Mouse (Mus musculus) left cerebral cortex, postnatal 10 days (tissue): ENCODE measurements around the gene Sfxn2. TPM values are rescaled to one million over a fixed set of nuclear protein-coding genes. Genes with fewer than 3 reads are reported as not detected.
A peak's percentile ranks its signal among the peaks of the same experiment; 100 is the strongest.

Experiments
- DNase-seq, 2 experiments: peaks; one replicate each; pipeline ENCODE4 v3.0.0; 2021 to 2022; ENCODE audit warnings: low spot score in 2 of 2, mixed read lengths in 1 of 2; ENCODE audit errors: extremely low spot score in 1 of 2
- intact Hi-C: fragments of 180-260 bp; cut with DNase I; formaldehyde crosslinking; loops from one replicate; pipeline ENCODE4 v1.15.1; 2025
- total RNA-seq, 2 experiments: library from RNA; stranded (reverse); gene quantifications; 2 replicates each; pipeline ENCODE4 v1.2.3; 2021

Gene Sfxn2
- total RNA-seq: 1 to 10 TPM; 7.8 to 8.1 TPM

DNA sequence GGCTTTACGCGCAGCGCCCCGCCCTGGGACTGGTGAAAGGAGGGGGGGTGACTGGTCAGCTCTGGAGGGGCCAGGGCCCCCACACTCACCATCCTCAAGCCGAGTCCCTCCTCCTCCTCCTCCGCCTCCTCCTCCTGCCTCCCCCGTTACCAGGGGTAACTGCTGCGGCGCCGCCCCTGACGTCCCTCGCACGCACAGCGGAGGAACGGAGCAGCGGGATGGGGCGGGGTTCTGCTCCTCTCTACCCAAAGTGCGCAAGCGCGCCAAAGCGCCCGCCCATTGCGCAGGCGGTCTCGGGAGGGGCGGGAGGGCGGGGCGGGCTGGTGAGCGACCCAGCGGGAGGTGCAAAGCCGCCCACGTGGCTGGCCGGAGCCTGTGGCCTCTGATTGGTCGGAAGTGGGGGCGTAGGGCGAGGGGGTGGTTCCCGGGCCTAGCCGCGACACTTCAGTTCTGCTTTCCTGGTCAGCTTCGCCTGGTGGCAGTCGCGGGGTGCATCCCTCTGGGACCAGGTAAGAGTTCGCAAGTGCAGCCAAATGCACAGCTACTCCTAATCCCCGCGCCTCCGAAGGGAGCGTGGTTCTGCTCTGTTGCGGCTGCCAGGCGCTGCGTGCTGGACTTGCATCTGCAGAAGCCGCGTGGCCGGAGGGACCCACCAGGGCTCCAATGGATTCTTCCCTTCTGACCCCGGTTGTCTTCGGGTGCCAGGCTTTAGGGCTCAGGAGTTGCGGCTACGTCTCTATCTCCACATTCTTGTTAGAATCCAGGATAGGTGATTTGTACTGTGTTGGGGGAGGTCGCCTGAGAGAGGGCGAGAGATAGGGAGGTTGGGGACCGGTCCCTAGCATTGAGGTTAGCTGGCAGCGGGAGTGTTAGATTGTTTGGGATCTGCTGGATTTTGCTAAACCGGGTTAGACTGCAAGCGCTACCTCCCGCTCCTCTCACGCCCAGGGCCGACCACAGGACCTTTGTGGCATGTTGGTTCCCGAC is at the start of gene Sfxn2, which contains the start of gene Arl3:
TSS of gene Sfxn2 (plus strand) at position 415 of the 987 bp plus-strand sequence.
TSS of gene Arl3 (minus strand) at position 248 of the 987 bp plus-strand sequence.
- intact Hi-C loops: no loop called here
- DNase-seq: peak; percentile 93 to 97

DNA sequence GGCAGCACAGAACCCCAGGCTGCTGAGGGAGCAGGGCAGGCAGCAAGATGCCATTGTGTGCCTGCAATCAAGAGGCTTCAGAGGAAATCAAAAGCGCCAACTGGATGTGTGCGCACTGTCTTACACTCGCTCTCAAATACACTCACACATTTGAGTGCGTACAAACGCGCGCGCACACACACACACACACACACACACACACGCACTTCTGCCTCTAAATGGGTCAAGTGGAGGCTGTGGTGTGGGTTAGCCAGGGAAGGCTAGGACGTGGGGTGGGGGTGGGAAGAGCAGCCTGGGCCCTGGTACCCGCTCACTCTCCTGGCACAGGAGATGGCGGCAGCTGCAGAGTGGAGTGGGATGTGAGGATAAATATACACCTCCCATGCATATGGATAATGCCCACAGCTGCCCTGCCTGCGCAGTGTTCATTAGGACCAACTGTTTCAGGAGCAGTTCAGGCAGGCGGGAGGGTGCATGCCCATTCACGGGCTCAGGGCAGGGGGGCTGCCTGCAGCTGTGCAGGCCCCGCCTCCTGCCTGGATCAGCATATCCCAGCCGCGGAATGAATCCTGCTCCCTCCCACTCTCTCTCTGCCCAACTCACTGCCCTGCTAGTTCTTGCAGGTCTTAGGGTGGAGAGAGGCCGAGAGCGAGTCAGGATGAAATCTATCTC is 49.5 kb upstream of the Sfxn2 start:
- intact Hi-C loops: no loop called here
- peak; percentile 69 to 88 for DNase-seq

DNA sequence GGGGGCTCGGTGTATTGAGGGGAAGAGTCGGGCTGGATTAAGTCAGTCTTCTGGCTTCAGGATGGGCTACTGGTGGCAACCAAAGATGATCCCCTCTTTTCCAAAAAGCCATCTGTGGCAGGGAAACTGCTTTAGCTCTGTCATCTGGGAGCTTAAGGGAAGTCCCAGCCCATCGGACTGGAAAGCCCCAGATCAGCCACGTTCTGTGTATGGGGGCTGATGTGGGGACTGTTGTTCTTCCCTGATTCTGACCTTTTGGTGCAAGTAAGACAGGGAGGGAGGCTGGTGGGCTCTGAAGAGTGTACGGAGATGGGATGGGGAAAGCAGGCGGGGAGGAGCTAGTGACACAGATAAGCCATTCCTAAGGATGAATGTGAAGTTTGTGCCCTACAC is 49.0 kb upstream of the Sfxn2 start:
- intact Hi-C loops: no loop called here
- peak in 1 of 2 experiments; percentile 27 for DNase-seq

DNA sequence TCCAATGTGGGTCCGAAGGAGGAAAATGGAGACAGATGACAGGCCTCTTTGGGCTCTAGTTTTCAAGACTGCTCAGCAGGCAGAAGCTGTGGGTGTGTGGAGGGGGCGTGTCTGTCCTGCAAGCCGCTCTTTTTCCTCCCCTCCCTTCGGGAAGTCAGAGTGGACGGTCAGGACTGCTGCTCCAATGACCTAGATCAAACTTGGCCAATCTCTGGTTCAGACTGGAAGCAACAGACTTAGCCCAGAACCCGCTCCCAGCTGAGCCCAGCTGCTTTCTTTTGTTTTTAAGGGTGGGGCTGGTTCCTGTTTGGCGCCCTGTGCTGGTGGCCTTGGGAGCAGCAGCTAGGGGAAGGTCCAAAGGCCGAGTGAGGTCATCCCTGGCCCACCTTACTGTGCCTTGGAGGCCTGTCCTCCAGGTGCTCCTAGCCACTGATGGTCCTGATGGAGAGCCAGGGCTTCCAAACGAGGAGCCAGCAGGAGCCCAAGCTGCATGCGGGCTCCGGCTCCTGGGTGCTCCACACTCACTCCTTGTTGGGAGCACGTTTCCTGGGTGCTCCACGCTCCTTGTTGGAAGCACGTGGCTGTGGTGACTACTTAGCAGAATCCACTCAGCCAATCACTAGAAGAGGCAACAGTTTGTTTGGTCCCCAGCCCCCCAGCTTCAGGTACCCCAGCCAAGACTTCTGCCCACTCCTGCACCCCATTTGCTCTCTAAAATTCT is 48.4 kb upstream of the Sfxn2 start:
- intact Hi-C loops: no loop called here
- DNase-seq: peak; percentile 16 to 87

DNA sequence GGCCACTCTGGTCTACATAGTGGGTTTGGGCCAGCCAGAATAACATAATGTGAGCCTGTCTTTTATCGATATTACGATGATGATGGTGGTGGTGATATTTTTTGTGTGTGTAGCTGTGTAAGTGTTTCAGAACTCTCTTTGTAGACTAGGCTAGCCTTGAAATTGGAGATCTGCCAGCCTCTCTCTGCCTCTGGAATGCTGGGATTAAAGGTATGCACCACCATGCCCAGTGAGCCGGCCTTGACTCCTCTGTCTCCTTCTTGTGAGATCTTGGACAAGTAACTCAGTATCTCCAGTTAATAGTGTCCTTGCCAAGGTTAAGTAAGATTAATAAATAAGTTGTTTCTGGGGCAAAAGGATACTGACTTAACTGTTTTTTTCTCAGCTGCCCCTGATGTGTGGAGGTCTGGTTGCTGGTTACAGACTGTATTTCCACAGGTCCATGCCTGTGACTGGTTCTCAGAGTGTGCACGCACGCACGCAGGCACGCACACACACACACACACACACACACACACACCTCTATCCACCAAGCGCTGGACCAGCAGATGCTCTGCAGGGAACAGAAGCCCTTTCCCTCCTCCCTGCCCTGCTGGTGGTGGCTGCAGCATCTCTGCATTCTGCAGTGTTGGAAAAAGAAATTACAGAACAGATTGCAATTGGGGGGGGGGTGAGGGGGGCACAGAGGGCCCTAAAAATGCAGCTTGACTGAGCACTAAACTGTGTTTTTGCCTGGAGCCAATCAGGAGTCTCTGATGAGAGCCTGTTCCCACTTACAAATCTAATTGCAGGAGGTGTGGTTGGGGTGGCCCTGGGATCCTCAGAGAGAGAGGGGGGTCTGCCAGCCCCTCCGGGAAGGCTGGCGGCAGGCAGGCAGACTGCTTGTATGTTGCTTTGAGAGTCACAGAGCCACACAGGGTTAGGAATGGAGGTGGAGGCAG is 47.2 kb upstream of the Sfxn2 start:
- DNase-seq: peak; percentile 5 to 31
- intact Hi-C loops: no loop called here

DNA sequence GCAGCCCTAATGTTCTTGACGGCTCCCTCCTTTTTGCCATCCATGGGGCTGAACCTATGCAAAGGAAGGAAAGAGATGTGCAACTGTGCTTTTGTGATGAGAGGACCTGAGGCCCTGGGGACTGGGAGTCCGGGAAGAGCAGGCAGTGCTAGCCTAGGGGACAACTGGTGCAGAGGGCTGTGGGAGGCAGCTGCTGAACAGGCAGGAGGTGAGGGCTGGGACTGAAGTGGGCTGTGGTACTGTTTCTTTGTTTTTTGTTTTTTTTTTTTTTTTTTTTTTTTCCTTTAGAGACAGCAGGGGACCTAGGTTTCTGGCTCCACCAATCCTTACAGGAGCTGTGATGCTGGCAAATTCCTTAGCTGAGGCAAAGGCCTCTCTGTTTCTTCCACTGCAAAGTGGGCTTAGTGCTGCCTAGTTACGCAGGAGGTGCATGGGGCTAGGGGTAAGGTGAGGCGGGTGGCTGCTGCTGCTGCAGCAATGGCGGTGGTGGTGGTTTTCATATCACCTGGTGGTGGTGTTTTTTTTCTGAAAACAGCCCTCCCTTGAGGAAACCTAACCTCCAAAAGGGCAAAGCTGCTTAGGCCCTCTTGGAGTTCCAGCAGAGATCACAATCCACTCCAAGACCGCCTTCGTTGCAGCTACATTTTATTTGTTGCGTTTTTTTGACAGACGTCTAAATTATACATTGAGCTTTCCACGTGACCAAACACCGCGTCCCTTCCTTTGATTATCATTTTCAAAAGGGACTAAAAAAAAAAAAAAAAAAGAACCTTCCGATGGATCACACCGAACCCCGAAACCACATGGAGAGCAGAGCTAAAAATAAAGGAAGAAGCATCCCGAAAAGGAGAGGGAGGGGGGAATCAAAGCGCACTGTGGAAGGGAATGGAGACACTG is 45.3 kb upstream of the Sfxn2 start:
- intact Hi-C loops: no loop called here
- peak; percentile 3 to 27 for DNase-seq

DNA sequence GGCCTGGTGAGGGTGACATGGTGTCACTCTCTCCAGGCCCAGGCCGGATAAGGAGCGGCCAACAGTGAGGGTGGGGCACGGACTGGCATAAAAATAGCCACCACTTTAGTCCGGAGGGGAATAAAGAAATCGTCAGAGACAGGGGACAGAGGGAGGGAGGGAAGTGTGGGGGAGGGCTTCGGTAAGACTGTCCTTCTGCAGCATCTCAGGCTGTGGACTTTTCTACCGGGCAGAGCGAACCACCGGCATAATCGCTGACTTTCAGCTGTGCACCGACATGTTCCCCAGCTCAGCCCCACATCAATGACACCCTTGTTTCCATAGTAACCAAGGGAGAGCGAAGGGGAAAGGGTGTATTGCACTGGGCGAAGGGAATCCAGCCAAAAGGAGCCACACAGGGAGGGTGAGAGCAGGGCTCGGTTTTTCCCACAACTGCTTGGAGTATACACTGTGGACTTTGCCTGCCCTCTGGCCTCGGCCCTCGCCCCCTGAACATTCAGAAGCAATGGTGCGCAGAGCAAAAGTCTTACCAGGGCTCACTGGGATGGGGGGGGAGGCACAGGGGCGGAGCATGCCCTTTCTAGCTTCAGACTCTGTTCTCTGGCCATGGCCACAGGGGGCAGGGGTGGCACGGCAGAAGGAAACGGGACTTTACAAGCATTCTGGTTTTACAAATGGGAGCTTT is 44.5 kb upstream of the Sfxn2 start:
- DNase-seq: peak; percentile 48 to 82

DNA sequence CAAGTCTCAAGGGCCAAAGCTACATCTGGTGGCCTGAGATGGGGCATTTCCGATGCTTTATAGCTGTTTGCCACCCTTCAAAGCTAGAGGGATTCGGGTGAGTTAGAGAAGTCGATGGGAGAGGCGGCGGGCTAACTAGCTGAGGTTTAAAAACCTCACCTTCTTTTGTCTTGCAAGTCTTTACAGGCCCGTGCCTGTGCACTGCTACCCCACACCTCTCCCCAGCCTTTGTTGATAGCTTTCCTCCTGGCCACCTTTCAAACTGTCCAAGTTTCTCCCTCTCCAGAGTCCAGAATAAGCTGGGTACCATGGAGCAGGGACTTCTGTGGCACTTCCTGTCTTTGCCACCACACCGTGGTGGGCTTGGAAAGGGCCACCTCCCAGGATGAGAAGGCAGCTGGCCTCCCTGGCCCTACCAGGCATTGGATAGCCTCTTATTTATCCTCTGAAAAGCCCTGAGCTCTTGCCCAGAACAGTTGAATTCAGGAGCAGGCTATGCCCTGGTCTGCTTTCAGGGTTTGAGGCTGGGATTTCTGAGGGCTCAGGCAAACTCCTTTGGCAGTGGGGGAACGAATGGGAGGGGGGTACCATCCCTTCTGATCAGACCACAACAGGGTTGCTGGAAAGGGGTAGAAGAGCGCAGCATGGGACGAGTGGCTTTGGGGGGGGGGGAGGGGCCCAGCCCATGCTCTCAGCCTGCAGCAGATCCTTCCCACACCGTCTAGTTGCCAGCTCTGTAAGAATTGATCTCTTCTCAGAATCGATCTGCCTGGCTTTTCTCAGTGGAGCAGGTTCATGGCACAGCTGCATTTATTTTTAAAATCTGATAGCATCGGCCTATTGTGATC is 43.3 kb upstream of the Sfxn2 start:
- intact Hi-C loops: loop anchor here (2.0 kb wide), 1 partner anchor 27 kb away; no protein-coding TSS in a partner anchor
- DNase-seq: peak in 1 of 2 experiments; percentile 25

More for the DNA sequence above, 44.5 kb upstream of the Sfxn2 start:
- intact Hi-C loops: no loop called here

DNA sequence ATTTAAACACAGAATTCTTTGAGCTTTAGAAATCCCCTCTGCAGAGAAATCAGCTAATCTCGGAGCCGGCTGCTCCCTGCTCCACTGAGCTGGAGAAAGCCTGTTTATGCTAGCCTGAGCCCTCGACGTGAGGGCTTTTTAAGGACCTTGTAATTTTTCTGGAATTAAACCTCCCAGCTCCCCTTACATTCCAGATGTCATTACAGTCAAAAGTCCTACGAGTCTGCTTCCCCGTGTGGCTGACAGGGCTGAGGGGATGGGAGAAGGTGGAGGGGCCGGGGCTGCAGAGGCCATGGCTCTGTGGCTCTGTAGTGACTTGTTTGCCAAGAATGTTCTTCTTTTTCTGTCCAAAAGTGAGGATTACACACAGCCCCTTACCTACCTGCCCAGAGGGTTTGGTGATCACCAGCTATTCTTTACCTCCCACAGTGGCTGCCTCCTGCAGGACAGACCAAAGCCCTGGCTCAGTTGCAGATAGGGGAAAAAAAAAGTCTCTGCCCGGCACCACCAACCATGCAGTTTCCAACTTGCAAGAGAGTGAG is 42.6 kb upstream of the Sfxn2 start:
- intact Hi-C loops: loop anchor here (2.0 kb wide), 1 partner anchor 28 kb away; no protein-coding TSS in a partner anchor
- peak in 1 of 2 experiments; percentile 28 for DNase-seq

DNA sequence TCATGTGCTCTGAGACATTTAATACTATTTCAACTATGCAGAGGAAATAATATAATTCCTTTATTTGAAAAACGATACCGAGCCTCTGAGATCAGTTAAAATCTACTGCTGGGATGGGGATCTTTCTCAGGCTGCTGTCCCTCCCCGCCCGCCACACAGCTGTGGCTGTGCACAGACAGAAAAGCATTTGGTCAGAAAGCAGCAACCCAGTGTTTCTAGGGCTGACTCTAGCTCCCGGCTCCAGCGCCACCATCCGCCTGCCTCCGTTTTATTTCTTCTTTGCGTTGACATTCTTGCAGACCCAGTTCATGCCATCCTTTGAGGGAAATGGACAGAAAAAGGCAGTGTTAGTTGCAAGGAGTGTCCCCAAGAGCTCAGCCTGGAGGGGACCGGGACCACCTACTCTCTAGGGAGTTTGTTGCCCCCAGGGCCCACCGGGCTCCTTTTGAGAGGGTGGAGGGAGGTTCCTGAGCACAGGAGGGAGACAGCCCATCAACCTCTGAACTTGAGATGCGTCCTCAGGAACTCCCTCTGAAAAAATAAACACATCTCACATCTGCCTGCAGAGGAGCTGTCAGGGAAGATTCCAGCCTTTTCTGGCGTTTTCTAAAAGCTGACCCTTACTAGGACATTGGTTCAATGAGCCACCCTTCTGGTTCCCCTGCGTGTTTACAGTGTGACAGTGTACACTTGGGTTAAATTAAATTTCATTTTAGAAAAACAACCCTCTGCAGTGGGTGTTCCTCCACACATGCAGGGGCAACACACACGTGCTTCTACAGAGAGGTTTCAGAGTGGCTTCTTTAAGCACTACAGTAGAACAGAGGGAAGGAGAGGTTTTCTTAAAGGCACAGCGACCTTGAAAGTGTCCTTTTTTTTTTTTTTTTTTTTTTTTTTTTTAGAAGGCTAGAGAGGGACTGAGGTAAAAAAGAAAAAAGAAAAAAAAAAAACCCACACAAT is 41.8 kb upstream of the Sfxn2 start:
- DNase-seq: peak in 1 of 2 experiments; percentile 51
- intact Hi-C loops: loop anchor here (2.0 kb wide), 1 partner anchor 29 kb away; no protein-coding TSS in a partner anchor

DNA sequence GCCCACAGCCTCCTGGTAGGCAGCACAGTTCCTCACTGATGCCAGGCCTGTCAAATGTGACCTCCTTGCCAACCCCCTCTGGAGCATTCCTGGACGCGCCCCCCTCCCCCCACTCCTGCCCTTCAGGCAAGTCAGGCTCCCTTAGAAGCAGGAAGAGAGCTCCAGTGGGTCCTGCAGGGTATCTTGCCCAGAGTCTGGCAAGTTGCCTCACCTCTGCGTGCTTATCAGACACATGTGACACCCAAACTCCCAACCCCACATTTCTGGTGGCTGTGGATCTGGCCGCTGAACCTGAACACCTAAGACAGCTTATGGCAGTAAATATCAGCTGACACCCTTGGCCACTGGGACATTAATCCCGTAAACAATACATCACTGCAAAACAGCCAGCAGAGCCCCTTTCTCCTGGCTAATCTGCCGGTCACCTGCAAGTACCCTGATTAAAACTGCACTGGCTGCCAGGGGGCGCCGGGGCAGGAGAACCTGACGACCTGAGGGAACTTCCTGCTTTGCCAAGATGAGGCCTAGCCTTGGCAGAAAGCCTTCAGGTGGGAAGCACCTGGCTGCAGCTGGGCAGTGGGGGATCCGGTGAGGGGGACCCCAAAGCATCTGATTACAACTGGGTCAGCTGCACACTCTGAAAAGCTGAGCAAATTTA is 41.0 kb upstream of the Sfxn2 start:
- DNase-seq: peak in 1 of 2 experiments; percentile 74
- intact Hi-C loops: no loop called here

DNA sequence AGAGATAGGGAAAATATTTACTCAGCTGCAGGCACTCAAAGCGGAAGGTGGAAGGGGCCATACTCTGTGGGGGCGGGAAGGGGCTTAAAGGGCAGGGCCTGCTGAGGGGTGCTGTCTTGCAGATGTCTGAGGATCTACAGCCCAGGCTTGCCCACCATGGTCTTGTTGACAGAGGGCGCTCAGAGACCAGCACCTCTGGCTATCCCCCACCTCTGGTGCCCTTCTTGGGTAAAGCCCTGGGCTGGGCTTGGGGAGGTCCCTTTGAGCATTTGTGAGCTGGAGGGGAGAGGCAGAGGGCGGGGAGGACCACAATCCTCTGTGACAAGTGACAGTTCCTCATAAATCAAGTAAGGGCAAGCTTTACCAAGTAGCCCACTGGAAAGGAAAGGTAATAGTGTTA is 40.1 kb upstream of the Sfxn2 start:
- no peak for DNase-seq
- intact Hi-C loops: no loop called here

DNA sequence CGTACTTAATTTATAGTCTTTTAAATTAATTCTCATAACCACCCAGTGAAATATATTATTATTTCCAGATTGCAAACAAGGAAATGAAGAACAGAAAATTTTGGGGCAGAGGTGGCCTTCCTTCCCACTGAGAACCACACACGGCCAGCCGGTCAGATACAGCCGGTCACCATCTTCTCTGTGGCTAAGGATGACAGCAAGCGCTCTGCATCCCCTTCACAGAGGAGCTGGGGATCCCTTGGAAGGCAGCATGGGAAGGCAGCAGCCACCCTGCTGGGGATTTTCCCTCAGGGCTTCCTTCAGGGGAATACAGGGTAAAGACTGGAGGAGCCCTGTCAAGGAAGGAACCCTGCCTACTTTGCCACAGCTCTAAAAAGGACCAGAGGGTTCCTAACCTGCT is 39.6 kb upstream of the Sfxn2 start:
- intact Hi-C loops: no loop called here
- no peak for DNase-seq
